Mouse (Mus musculus): ENCODE results near the gene Clec4a2.

Clec4a2 gene

GRCm38 (mm10) chr6:123106128-123106527 lies at the start of gene Clec4a2:
Clec4a2 (plus strand) TSS chr6:123106428.
- 56% methylated on average over 1 of the region's 1 CpGs for WGBS

- 83% methylated on average over 4 of the region's 4 CpGs for WGBS
Observed at GRCm38 (mm10) chr6:123095125-123095843, 10.9 kb upstream of the Clec4a2 start.

GRCm38 (mm10) chr6:123123195-123123594 lies 17.0 kb downstream of the Clec4a2 start:
- 63% methylated on average over 3 of the region's 3 CpGs for WGBS

GRCm38 (mm10) chr6:123127173-123127572 lies 20.9 kb downstream of the Clec4a2 start:
- WGBS, result 57% methylated on average over 1 of the region's 1 CpGs

- WGBS, result 73% methylated on average over 29 of the region's 29 CpGs
Observed at GRCm38 (mm10) chr6:123137766-123138526, 31.7 kb downstream of the Clec4a2 start.

- 44% methylated on average over 1 of the region's 1 CpGs for WGBS
Observed at GRCm38 (mm10) chr6:123170106-123170505, 63.9 kb downstream of the Clec4a2 start.

GRCm38 (mm10) chr6:123172593-123172992 lies 66.4 kb downstream of the Clec4a2 start, which contains the start of gene Clec4b2:
Clec4b2 (plus strand) TSS chr6:123172893.
- 92% methylated on average over 4 of the region's 4 CpGs for WGBS

- 83% methylated on average over 1 of the region's 1 CpGs for WGBS
Observed at GRCm38 (mm10) chr6:123175549-123175948, 69.3 kb downstream of the Clec4a2 start.

- 73% methylated on average over 2 of the region's 2 CpGs for WGBS
Observed at GRCm38 (mm10) chr6:123184862-123185261, 78.6 kb downstream of the Clec4a2 start.
